Mouse (Mus musculus) embryonic stem cell, embryonic (primary cell): ENCODE data around the gene Mnat1.

Experiments used
- CTCF ChIA-PET, 4 experiments: fragments of 300-600 bp in 2 of 4; fragments of 350-600 bp in 2 of 4; sonication (Branson Sonifier 250); formaldehyde crosslinking; loops; one replicate each; lab custom pipeline; 2022; ENCODE audit warnings: inconsistent platforms in 2 of 4; lab: Charles Lee
- POLR2A ChIA-PET, 4 experiments: fragments of 300-600 bp in 2 of 4; fragments of 350-600 bp in 2 of 4; sonication (Branson Sonifier 250); formaldehyde crosslinking; loops; one replicate each; lab custom pipeline; 2022; ENCODE audit warnings: antibody characterized with exemption in 4 of 4, inconsistent platforms in 1 of 4; lab: Charles Lee

Mnat1 gene

GRCm38 (mm10) chr12:73317706-73318686, 194.5 kb downstream of the Mnat1 start:
- ChIA-PET POLR2A (interaction anchor here in 2 of 4 experiments (0.6 to 0.7 kb wide), 2 partner anchors 205 to 263 kb away, joined by 3 read pairs; partner anchors contain the start of gene Six4 (in 1 of the 2)), CTCF (interaction anchor here in 1 of 4 experiments (0.8 kb wide), 1 partner anchor 200 kb away, joined by 3 read pairs; no protein-coding TSS in a partner anchor)
